Mouse (Mus musculus): ENCODE measurements at regions not wholly inside any gene's neighbourhood (a gene's known extent, or its start where the extent isn't known, plus 50 kb on each side); places are given as distances from the start of the nearest gene placed in this dataset.

GRCm38 (mm10) chr9:27208840-27209239 is 53.6 kb upstream of the Jam3 start (continued):
- TF ChIP-seq MAZ (IDR thresholded peaks at IDR 0.05; ENCODE audit: low read depth, low read length): no peak

Measured in MEL (cell line).